Mouse (Mus musculus): Measurements from ENCODE around the gene Rilpl1.
"Not testable (repeated sequence)": the region's sequence is repeated elsewhere in the genome, so short reads cannot be mapped to it uniquely, and the experiment has no call there.

The Rilpl1 gene

GRCm38 (mm10) chr5:124530655-124531582 is at the start of gene Rilpl1:
Gene Rilpl1, minus strand, starts transcription at chr5:124531391.
- DNase-seq (ENCODE audit: low read depth): no peak

DNA sequence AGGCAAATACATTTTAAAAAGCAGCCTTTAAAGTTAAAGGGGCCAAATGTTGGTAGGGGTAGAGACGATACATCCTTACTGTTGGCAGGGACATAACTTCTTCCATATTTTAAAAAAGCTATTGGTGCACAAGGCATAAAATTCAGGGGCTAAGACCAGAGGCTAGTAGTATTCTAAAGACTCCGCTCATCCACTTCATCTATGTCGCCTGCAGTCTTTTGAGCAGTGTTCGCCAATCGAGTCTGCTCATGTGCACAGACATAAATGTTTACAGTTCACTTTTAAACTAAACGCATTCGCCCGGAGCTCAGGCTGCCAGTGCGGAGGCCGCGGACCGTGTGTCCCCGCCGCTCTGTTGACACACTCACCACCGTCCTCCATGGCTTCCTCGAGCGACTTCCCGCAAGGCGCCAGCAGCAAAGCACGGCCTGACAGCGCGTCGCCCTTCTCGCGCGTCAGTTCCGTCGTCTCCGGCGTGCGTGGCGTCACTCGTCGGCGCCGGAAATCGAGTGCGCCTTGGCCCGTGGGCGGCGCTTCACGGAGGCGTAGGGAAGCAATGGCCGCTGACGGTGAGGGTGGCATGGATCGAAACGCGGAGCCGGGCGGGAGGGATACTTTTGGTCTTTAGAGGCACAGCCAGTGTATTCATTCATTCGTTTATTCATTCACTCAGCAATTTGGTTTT is 47.6 kb upstream of the Rilpl1 start, which contains the start of the genes Eif2b1 and Gtf2h3:
Gene Eif2b1 (minus strand): TSS at position 499 of the 685 bp plus-strand sequence.
Gene Gtf2h3 (plus strand): TSS at position 508 of the 685 bp plus-strand sequence.
- peak; percentile 79 for DNase-seq (ENCODE audit: low read depth)

DNA sequence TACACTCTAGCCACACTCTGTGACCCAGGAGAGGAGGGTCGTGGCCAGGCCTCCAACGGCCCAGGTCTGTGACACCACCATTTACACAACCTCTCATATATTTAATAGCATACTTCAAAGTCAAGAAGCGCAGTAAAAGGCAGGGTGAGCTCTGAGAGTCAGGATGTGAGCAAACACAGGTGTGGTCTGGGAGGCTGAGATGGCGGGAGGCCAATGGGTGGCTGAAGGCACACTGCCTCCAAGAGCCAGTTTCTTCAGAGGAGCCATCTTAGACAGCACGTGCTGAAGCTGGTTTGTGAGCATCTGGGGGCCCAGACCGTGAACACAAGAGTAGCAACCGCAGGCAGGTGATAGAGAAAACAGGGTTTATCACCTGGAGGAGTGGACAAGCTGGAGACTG is 44.3 kb upstream of the Rilpl1 start:
- no peak for DNase-seq (ENCODE audit: low read depth)

GRCm38 (mm10) chr5:124571068-124571467 is 39.9 kb upstream of the Rilpl1 start:
- DNase-seq (ENCODE audit: low read depth): no peak

GRCm38 (mm10) chr5:124555145-124555544 is 24.0 kb upstream of the Rilpl1 start:
- no peak for DNase-seq (ENCODE audit: low read depth)

- DNase-seq (ENCODE audit: low read depth): no peak
These were observed 22.4 kb upstream of the Rilpl1 start for GRCm38 (mm10) chr5:124553607-124554006.

DNA sequence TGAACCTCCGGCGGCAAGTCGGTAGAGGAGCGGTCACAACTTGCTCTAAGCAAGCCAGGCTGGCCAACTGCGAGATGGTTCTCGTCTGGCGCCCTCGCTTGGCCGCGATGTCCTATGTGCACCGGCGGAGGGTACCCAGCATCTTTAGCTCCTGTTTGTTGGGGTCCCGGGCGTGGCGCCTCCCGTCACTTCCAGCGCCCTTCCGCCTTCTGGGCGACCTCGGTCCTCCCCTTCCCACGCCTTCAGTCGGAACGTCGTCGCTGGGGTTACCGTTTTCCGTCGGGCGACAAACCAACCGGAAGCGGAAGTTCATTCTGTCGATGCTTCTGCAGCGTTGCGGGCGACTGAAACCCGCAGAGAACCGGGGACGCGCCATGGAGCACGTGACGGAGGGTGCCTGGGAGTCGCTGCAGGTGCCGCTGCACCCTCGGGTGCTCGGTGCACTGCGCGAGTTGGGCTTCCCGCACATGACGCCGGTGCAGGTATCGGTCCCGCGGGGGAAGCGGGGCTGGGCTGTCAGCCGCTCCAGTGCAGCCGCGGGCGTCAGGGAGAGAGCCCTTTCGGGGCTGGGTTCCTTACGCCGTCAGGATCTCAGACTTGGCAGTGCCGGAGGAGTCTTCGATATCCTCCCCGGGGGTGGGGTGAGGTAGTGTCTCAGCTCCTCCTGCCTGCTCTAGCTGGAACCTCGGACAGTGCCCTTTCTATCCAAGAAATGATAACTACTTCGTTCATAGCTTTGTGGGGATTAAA is 21.5 kb upstream of the Rilpl1 start, which contains the start of gene Ddx55:
Gene Ddx55 (plus strand): TSS at position 307 of the 750 bp plus-strand sequence.
- DNase-seq (ENCODE audit: low read depth): peak; percentile 76

DNA sequence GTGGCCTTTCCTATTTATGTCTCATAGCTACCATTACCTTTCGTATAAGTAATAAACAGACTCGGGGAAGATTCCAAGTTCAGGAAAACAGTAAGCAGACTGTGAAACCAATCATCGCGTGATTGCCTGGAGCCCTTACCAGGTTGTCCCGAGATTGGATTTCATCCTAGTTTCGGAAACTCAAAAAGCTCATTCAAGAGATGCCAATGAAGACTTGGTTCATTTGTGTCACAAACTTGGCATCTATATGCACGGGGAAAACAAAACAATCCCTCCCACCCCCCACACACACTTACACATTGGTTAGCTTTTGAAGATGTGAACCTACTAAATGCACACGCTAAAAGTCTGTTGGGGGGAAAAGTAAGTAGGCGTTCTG is 20.9 kb upstream of the Rilpl1 start:
- DNase-seq (ENCODE audit: low read depth): no peak

GRCm38 (mm10) chr5:124551349-124552093 is 20.3 kb upstream of the Rilpl1 start:
- DNase-seq (ENCODE audit: low read depth): not testable (repeated sequence)

- DNase-seq (ENCODE audit: low read depth): not testable (repeated sequence)
These were observed 19.5 kb upstream of the Rilpl1 start for GRCm38 (mm10) chr5:124550737-124551136.

DNA sequence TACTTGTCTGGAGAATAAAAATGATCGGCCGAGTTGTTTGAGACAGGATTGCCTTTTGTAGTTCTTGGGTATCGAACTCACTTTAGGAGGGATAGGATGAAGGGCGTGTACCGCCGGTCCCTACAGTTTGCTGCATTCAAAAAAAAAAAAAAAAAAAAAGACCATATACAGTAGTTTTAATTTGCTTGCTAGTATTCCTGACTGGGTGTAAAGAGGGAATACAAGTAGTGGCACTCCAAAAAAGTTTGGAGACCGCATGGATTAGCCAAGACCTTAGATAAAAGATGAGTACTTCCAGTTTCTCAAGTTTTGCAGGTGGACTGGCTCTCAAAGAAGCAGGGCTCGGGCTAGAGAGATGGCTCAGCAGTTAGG is 10.4 kb upstream of the Rilpl1 start:
- no peak for DNase-seq (ENCODE audit: low read depth)

DNA sequence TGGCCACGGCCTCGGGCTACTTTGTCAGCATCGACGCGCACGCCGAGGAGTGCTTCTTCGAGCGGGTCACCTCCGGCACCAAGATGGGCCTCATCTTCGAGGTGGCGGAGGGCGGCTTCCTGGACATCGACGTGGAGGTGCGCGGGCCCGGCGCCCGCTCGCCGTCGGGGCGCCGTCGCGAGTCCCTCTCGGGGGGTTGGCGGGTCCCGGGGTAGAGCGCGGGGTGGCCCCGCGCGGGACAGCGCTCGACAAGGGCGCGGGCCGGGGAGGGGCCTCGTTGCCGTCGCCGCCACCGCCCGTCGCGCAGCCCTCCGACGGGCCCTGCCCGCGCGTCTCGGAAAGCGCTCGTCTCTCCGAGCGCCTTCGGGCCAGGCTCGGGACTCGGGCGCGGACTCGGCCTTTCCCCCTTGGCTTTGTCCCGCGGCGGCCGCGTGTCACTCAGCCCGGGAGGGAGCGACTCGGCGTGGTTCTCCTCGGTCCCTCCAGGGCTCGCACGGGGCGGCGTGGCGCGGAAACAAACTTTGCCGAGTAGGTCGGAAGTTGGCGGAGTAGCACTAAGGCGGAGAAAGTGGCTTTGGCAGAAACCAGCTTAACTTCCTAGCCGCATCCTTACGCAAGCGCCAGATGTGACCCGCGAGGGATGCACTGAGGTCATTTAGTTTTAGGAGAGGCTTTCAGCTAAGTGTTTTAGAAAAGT is 9.9 kb upstream of the Rilpl1 start:
- no peak for DNase-seq (ENCODE audit: low read depth)

DNA sequence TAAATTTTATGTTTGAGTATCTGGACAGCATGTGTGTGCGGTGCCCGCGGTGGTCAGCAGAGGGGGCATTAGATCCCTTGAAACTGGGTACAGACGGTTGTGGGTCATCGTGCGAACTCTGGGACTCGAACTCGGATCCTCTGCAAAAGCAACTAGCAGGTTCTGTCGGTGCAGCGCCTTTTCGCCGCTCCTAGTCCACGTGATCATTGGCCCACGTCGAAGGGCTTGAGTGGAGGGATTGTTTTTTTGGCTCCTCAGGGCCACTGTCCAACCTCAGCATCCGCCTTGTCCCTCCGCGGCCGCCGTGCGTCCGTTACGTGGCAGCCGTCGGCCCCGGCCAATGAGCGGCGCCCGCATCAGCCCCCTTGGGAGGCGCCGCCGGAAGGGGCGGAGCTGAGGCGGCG is 9.2 kb upstream of the Rilpl1 start, which contains the start of gene Tmed2:
Gene Tmed2 (plus strand): TSS at position 313 of the 404 bp plus-strand sequence.
- peak; percentile 93 for DNase-seq (ENCODE audit: low read depth)

DNA sequence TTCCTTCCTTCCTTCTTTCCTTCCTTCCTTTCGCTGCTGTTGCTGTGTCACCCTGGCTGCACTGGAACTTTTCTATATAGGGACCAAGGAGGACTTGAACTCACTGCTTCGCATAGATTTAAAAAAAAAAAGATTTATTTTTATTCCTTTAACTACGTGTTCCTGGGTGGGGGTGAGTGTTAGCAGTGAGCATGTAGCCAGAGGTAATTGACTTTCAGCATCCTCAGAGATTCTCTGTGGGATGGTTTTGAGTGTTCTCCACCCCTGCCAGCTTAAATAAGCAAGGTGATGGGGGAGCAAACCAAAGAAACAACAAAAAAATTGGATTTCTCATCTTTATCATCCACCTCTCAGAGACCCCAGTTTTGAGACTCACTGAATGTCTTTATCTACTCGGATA is 8.7 kb upstream of the Rilpl1 start:
- no peak for DNase-seq (ENCODE audit: low read depth)

GRCm38 (mm10) chr5:124538813-124539792 is 7.9 kb upstream of the Rilpl1 start:
- no peak for DNase-seq (ENCODE audit: low read depth)

- DNase-seq (ENCODE audit: low read depth): no peak
These were observed 5.6 kb upstream of the Rilpl1 start for GRCm38 (mm10) chr5:124536776-124537175.

DNA sequence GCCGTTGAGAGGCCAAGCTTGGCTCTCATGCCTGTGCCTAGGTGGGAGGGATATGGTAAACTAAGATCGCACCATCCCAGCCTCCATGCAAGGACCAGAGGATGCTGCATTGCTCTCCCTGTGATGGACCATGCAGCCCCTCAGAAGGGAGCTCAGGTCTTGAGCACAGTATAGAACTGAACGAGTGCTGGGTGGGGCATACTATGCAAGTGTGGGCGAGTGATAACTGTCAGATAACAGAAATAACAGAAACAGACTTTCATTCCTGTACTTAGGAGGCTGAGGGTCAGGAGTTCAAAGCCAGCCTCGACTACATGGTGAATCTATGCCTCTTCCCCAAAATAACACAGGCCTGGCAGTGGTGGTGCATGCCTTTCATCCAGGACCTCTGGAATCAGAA is 3.8 kb upstream of the Rilpl1 start:
- DNase-seq (ENCODE audit: low read depth): no peak

DNA sequence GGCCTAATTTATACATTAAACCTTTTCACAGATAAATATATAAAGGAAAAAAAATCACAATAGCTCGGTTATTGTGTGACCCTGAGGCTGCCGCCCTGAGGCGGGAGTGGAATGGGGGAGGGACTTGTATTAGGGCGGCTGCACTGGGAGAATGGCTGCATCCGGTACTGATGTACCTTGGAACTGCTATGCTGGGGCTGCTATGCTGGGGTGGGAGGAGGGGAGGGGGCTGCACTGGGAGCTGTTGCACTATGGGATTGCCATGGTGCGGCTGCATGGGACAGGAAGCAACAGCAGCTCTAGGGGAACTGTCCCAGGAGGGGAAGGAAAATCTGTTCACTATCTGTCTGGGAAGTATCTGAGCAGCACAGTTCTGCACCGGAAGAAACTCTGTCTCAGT is 1.3 kb upstream of the Rilpl1 start:
- no peak for DNase-seq (ENCODE audit: low read depth)

DNA sequence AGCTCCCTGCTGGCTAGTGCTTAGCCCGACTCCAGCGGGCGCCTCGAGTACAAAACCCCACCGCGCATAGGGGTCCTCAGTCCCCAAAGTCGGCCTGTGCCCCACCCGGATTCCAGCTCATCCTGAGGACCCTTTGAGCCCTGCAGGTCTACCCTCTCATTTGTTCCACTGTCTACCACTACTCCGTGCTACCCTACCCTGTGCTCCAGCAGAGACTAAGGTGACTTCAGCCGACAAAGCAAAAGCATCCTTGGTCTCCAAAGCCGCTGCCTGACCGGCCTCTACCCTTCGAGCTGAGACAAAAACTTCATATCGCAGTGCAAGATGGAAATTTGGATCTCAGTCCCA is 366 bp upstream of the Rilpl1 start:
- no peak for DNase-seq (ENCODE audit: low read depth)

DNA sequence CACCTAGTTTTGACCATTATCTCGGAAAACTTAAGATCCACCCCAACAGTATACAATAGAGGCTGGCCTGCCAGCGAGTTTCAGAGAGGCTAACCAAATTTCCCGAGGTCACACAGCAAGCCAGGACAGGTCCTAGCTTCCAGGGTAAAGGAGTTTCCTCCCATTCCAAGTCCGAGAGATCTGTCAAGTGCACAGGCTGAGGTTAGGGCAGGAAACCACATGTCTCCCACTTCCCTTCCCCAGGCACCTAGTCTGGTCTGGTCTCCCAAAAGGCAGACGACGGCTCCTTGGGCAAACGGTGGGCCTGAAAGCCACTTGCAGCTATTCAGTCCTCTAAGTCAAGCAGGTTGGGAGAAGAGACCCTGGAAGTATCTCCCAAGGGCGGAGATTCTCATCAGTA is 1.5 kb downstream of the Rilpl1 start:
- no peak for DNase-seq (ENCODE audit: low read depth)

All from fibroblast of lung, adult 2 months (primary cell).